Mouse (Mus musculus) cortical plate, adult 2 months (tissue): ENCODE results near the gene Dnajc17.

Experiments used
- CTCF ChIP-seq: fragments of 200-500 bp; IDR thresholded peaks from 2 replicates; pipeline ENCODE4 v1.5.1; 2011; ENCODE audit warnings: mild to moderate bottlenecking, control low read depth, low read length; ENCODE audit not compliant: insufficient read depth; ENCODE audit errors: extremely low read depth
- POLR2A ChIP-seq: fragments of 200-500 bp; IDR thresholded peaks from 2 replicates; pipeline ENCODE4 v1.6.1; 2011; ENCODE audit warnings: mild to moderate bottlenecking, low read length, control low read depth; ENCODE audit not compliant: insufficient read depth; ENCODE audit errors: extremely low read depth

GRCm38 (mm10) chr2:119146435-119146834, 62.2 kb downstream of the Dnajc17 start:
- TF ChIP-seq POLR2A (no peak), CTCF (no peak)
